Mouse (Mus musculus) heart, embryonic 13.5 days (tissue): ENCODE data around the gene Nkx2-5. TPM values are rescaled to one million over a fixed set of nuclear protein-coding genes. Genes with fewer than 3 reads are reported as not detected.

ENCODE experiments used
- ATAC-seq: fragments of 200-750 bp; cut with Nextera tagmentation; 2 replicates; pipeline ENCODE4 v1.8.0; 2017; ENCODE audit warnings: moderate TSS enrichment; ENCODE audit not compliant: insufficient number of reproducible peaks, low FRiP score, low TSS enrichment; ENCODE audit errors: extremely low read depth
- H3K27ac ChIP-seq: fragments of 300-500 bp; sonication (generic); replicated peaks from 2 replicates; pipeline ENCODE4 v1.5.1; 2015; ENCODE audit warnings: moderate library complexity, mild to moderate bottlenecking, inconsistent platforms
- H3K27me3 ChIP-seq: fragments of 300-500 bp; sonication (generic); replicated peaks from 2 replicates; pipeline ENCODE4 v1.6.1; 2015; ENCODE audit warnings: mild to moderate bottlenecking, inconsistent platforms
- H3K36me3 ChIP-seq: fragments of 300-500 bp; sonication (generic); 2 replicates; pipeline ENCODE4 v1.6.1; 2015; ENCODE audit warnings: mild to moderate bottlenecking, inconsistent platforms
- H3K4me1 ChIP-seq: fragments of 300-500 bp; sonication (generic); 2 replicates; pipeline ENCODE4 v1.6.1; 2015; ENCODE audit warnings: inconsistent platforms
- H3K4me2 ChIP-seq: fragments of 300-500 bp; sonication (generic); 2 replicates; pipeline ENCODE4 v1.6.1; 2015; ENCODE audit warnings: inconsistent platforms, mild to moderate bottlenecking, moderate library complexity
- H3K4me3 ChIP-seq: fragments of 300-500 bp; sonication (generic); 2 replicates; pipeline ENCODE4 v1.5.1; 2015; ENCODE audit warnings: moderate library complexity, mild to moderate bottlenecking, inconsistent platforms
- H3K9ac ChIP-seq: fragments of 300-500 bp; sonication (generic); 2 replicates; pipeline ENCODE4 v1.6.1; 2015; ENCODE audit warnings: inconsistent platforms, mild to moderate bottlenecking, moderate library complexity
- H3K9me3 ChIP-seq: fragments of 300-500 bp; sonication (generic); 2 replicates; pipeline ENCODE4 v1.6.1; 2016; ENCODE audit warnings: inconsistent platforms
- WGBS: fragments of 180-500 bp; shearing (Covaris S2); methylation state at CpG from one replicate; pipeline ENCODE4 v1.1.7; 2015; ENCODE audit warnings: mixed read lengths; 5-methylcytosine and 5-hydroxymethylcytosine counted together
- polyA plus RNA-seq: library from polyadenylated mRNA; unstranded; fragments of >200 nt; fragmentation: Nextera tagmentation; extraction: Ambion mirVana; gene quantifications from 2 replicates; pipeline ENCODE4 v1.2.1, GENCODE M21; 2015

The Nkx2-5 gene
- polyA plus RNA-seq, 1 experiment from 2014 or later = 136 TPM

DNA sequence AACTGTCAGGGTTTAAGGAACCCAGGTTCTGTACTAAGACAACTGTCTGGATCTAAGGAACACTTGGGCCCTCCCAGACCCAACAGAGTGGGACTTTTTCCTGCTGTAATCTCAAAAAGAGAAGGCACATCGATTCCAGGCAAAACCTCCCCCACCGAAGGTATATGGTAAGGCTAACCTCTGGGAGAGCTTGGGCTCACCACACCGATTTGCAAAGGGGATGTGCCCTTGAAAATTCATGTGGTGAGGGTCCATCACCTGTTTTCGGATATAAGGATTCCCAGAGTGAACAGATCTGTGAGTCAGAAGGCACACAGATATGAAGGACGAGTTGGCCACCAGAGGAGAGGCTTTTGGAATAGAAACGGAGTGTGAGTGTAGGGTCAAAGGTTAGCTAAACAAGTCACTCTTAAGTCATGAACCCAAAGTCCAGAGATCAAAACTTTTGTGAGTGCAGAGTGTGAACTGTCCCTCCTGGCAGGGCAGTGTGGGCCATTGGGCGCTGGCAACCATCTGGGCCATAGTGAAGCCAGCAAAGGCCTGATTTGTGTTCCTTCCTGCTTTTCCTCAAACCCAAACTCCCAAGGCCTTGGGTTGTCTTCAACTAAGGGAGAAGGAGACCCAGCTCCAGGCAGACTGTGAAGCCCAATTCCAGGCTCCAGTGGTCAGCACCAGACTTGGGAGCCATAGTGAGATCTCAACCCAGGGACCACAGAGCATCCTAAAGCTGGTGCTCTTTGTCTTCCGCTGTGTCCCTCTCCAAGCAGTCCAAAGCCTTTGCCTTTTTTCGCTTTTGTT, 2.2 kb downstream of the Nkx2-5 start:
- ATAC-seq = no peak
- Histone ChIP-seq H3K4me2 (peak overlapping the region; percentile 83), H3K27me3 (peaks cover 89% of the 10 kb centered on the region), H3K9me3 (no peaks in the 10 kb centered on the region), H3K4me1 (peaks cover 6% of the 10 kb centered on the region), H3K27ac (peak overlapping the region; percentile 94), H3K4me3 (peak overlapping the region; percentile 80), H3K9ac (peak overlapping the region; percentile 100), H3K36me3 (peaks cover 18% of the 10 kb centered on the region)
- WGBS = 16% methylated on average over 9 of the region's 9 CpGs

DNA sequence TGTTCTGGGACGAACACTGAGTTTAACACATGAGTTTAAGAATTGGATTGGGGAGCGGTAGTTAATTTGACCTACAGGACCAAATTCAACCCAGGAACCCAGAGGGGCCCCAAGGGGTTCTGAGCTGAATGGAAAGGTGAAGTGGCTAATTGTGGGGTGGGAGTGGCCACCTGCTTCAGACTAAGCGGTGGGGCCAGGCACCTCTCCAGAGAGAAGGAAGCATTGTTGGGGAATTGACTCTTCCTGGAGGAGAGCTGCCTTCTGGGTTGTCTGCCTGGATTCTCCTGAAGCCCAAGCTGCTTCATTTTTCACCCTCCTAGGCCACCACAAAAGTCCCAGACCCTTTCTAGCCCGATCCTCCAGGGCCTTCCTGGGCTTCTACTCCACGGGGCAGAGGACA, 2.8 kb downstream of the Nkx2-5 start:
- H3K36me3 ChIP-seq = peaks cover 25% of the 10 kb centered on the region
- peaks cover 90% of the 10 kb centered on the region for H3K27me3 ChIP-seq
- peak overlapping the region; percentile 83 for H3K4me2 ChIP-seq
- peaks cover 6% of the 10 kb centered on the region for H3K4me1 ChIP-seq
- 8% methylated on average over 5 of the region's 5 CpGs for WGBS
- H3K27ac ChIP-seq = peak overlapping the region; percentile 94
- peak overlapping the region; percentile 100 for H3K9ac ChIP-seq
- ATAC-seq = no peak
- H3K9me3 ChIP-seq = no peaks in the 10 kb centered on the region
- peak overlapping the region; percentile 80 for H3K4me3 ChIP-seq

DNA sequence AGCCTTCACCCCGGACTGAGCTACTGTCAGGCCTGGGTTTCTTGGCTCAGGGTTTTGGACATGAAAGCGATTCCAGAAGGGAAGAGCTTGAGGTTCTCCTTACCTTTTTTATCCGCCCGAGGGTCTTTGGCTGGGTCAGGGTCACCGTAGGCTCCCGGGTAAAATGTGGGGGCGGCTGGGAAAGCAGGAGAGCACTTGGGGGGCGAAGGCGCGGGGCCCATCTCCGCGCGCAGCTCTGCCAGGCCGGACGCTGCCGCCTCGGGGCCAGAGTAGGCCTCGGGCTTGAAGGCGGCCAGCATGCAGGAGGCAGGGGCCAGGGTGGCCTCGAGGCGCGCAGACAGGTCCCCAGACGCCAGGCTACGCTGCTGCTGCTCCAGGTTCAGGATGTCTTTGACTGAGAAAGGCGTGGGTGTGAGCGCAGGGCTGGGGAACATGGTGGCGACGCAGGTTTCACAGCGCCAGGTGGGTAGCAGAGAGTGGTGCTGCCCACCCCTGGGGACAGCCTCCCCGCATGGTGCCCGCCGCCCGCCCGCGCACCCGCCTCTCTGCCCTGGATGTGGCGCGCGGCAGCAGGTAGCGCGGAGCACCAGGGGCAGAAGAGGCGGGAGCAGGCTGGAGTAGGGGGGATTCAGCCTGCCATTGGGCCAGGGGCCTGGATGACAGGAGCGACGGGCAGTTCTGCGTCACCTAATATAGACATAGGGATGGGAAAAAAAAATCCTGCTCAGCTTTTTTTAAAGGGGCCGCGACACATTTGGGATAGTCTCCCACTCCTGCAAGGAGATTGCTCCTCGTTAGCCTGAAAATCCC, 3.7 kb downstream of the Nkx2-5 start:
- H3K36me3 ChIP-seq = peaks cover 32% of the 10 kb centered on the region
- H3K27me3 ChIP-seq = peaks cover 96% of the 10 kb centered on the region
- WGBS = 1% methylated on average over 48 of the region's 48 CpGs
- peaks cover 8% of the 10 kb centered on the region for H3K4me1 ChIP-seq
- H3K4me2 ChIP-seq = peak overlapping the region; percentile 83
- peak; percentile 80 for ATAC-seq
- peak overlapping the region; percentile 80 for H3K4me3 ChIP-seq
- H3K9me3 ChIP-seq = no peaks in the 10 kb centered on the region
- H3K9ac ChIP-seq = peak overlapping the region; percentile 100
- H3K27ac ChIP-seq = peak overlapping the region; percentile 94

DNA sequence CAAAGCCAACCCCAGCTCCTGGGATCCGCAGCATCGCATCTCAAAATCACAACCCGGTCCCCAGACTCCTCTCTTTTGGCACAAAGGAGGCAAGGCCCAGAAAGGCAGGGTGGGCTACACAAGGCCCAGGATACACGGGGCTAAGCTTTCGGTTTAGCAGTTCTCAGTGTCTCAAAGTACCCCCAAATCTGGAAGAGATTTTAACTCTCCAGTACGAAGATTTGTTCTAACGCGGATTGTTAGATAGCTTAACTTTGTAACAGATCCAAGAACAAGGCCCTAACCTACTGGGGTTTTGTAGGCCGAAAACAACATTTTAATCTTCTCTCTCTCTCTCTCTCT, 4.4 kb downstream of the Nkx2-5 start:
- peaks cover 98% of the 10 kb centered on the region for H3K27me3 ChIP-seq
- peaks cover 16% of the 10 kb centered on the region for H3K4me1 ChIP-seq
- H3K4me2 ChIP-seq = peak overlapping the region; percentile 83
- peaks cover 35% of the 10 kb centered on the region for H3K36me3 ChIP-seq
- 16% methylated on average over 9 of the region's 9 CpGs for WGBS
- H3K27ac ChIP-seq = peak overlapping the region; percentile 94
- peak overlapping the region; percentile 80 for H3K4me3 ChIP-seq
- ATAC-seq = no peak
- peak overlapping the region; percentile 100 for H3K9ac ChIP-seq
- no peaks in the 10 kb centered on the region for H3K9me3 ChIP-seq

- no peak for ATAC-seq
- peak overlapping the region; percentile 80 for H3K4me3 ChIP-seq
- H3K9me3 ChIP-seq = no peaks in the 10 kb centered on the region
- WGBS = 2% methylated on average over 26 of the region's 26 CpGs
- H3K9ac ChIP-seq = peak overlapping the region; percentile 100
- peaks cover 21% of the 10 kb centered on the region for H3K4me1 ChIP-seq
- peaks cover 40% of the 10 kb centered on the region for H3K36me3 ChIP-seq
- peak overlapping the region; percentile 94 for H3K27ac ChIP-seq
- peak overlapping the region; percentile 83 for H3K4me2 ChIP-seq
- peaks cover 98% of the 10 kb centered on the region for H3K27me3 ChIP-seq
These were observed 4.9 kb downstream of the Nkx2-5 start for GRCm38 (mm10) chr17:26839718-26840438.

DNA sequence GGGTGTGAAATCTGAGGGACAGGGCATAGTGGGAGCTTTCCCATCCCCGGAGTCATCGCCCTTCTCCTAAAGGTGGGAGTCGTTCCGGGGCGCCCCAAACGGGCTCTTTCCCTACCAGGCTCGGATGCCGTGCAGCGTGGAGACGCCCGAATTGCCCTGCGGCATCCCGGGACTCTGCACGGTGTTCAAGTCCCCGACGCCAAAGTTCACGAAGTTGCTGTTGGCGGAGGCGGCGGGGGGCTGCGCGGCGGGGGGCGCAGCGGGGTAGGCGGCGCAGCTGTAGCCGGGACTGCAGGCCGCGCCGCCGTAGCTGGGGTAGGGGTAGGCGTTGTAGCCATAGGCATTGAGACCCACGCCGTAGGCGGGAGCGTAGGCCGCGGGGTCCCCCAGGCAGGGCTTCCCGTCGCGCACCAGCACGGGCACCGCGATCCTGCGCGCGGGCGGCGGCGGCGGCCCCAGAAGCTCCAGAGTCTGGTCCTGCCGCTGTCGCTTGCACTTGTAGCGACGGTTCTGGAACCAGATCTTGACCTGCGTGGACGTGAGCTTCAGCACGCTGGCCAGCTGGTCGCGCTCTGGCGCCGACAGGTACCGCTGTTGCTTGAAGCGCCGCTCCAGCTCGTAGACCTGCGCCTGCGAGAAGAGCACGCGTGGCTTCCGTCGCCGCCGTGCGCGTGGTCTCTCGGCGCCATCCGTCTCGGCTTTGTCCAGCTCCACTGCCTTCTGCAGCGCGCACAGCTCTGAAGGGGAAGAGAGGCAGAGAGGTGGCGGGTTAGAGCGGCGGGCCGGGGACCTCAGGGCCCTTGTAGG, 5.7 kb downstream of the Nkx2-5 start:
- no peak for ATAC-seq

DNA sequence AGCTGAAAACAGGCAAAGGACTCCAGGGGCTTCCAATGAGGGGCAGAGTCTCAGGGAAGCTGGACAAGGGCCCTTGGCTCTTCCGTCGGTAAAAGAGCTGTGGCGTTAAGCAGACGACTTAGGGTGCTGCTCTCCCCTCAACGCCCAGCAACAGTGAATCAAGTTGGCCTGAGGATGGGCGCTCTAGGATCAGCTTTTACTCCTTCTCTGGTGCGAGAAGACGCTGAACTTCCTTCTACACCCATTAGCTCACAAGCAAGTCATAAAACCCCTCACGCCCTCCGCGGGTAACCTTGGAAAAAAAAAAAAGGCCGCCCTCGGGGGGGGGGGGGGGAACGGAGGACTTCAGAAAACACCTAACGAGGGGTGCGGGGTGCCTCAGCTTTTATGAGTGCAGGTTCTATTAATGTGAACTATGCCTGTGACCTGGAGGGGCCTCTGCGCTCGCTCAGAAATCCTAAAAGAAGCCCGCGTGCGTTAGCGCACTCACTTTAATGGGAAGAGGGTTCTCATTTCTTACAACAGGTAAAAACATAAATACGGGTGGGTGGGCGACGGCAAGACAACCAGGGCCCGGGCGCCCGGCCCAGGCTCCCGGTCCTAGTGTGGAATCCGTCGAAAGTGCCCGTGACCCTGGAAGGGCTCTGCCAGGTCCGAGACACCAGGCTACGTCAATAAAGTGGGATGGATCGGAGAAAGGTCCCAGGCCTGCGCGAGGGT, 6.5 kb downstream of the Nkx2-5 start:
- whole genome bisulfite sequencing = 6% methylated on average over 37 of the region's 37 CpGs
- peaks cover 97% of the 10 kb centered on the region for H3K27me3 ChIP-seq
- peak overlapping the region; percentile 80 for H3K4me3 ChIP-seq
- H3K9ac ChIP-seq = peak overlapping the region; percentile 100
- H3K4me2 ChIP-seq = peak overlapping the region; percentile 83
- no peak for ATAC-seq
- peaks cover 25% of the 10 kb centered on the region for H3K4me1 ChIP-seq
- peak overlapping the region; percentile 94 for H3K27ac ChIP-seq
- H3K36me3 ChIP-seq = peaks cover 55% of the 10 kb centered on the region
- H3K9me3 ChIP-seq = no peaks in the 10 kb centered on the region

More for the DNA sequence above, 5.7 kb downstream of the Nkx2-5 start:
- Histone ChIP-seq H3K27me3 (peaks cover 98% of the 10 kb centered on the region), H3K4me2 (peak overlapping the region; percentile 83), H3K4me1 (peaks cover 25% of the 10 kb centered on the region), H3K9ac (peak overlapping the region; percentile 100), H3K4me3 (peak overlapping the region; percentile 80), H3K9me3 (no peaks in the 10 kb centered on the region), H3K36me3 (peaks cover 48% of the 10 kb centered on the region), H3K27ac (peak overlapping the region; percentile 94)
- WGBS = 1% methylated on average over 80 of the region's 87 CpGs

DNA sequence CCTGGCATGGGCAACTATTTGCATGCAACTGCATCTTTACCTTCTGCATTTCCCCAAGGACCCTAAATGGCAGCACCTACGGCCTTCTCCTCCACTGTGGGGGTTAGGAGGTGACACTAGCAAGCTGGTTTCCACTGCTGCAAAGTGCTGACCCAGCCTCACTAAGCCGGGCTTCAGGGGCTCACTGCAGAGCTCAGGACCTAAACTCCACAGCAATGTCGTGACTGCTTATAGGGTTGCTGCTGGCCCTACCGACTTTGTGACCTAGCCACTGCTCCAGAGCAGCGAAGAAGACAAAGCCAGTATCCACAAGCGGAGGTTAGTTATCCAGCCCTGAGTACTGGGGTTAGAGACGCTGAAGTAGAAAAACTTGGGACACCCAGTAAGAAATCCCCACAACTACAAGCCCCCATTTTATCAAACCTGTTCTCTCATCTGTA, 7.2 kb downstream of the Nkx2-5 start:
- Histone ChIP-seq H3K4me1 (peaks cover 21% of the 10 kb centered on the region), H3K4me3 (peak overlapping the region; percentile 80), H3K9ac (peak overlapping the region; percentile 100), H3K27me3 (peaks cover 89% of the 10 kb centered on the region), H3K27ac (peak overlapping the region; percentile 94), H3K9me3 (no peaks in the 10 kb centered on the region), H3K36me3 (peaks cover 59% of the 10 kb centered on the region), H3K4me2 (peak overlapping the region; percentile 83)
- no peak for ATAC-seq
- 16% methylated on average over 7 of the region's 7 CpGs for WGBS

DNA sequence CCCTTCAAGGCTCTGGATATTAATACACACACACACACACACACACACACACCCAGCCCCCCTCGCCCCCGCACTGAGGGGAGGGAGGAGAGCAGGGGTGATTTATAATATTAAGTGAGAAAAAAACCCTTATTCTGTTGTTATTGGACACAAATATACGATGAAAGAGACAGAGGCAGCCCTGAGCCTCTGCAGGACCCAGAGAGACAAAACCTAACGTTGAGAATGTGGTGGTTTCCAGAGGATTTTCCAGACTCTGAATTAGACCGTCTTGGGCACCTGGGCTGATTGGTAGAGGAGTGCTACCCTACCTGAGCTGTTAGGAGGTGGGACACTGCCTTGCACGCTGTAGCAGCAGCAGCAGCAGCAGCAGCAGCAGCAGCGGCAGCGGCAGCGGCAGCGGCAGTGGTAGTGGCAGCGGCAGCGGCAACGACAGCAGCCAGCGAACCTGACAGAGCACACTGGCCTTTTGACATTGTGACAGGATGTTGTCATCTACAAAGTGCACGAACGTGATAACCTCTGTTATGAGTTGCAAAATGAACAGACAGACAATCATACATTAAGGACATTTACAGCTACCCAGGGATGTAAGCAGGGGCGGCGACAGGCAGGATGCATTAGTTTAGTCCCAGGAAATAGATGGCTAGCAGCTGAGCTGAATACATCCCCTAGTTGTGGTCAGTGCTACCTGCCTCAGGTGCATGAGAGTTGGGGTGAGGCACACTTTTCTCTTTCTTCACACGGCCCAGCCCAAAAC, 7.8 kb downstream of the Nkx2-5 start:
- no peak for ATAC-seq
- peak overlapping the region; percentile 83 for H3K4me2 ChIP-seq
- peak overlapping the region; percentile 80 for H3K4me3 ChIP-seq
- H3K4me1 ChIP-seq = peaks cover 20% of the 10 kb centered on the region
- peak overlapping the region; percentile 100 for H3K9ac ChIP-seq
- H3K27me3 ChIP-seq = peaks cover 83% of the 10 kb centered on the region
- WGBS = 7% methylated on average over 19 of the region's 19 CpGs
- peaks cover 59% of the 10 kb centered on the region for H3K36me3 ChIP-seq
- H3K27ac ChIP-seq = peak overlapping the region; percentile 94
- H3K9me3 ChIP-seq = no peaks in the 10 kb centered on the region
